Mouse (Mus musculus) stomach, embryonic 16.5 days (tissue): ENCODE measurements around the gene Adgre4. TPM values are rescaled to one million over a fixed set of nuclear protein-coding genes. Genes with fewer than 3 reads are reported as not detected.
A peak's percentile ranks its signal among the peaks of the same experiment; 100 is the strongest.

ENCODE experiments used
- ATAC-seq: fragments of 200-750 bp; cut with Nextera tagmentation; 2 replicates; pipeline ENCODE4 v1.8.0; 2017; ENCODE audit warnings: moderate number of reproducible peaks, moderate TSS enrichment; ENCODE audit not compliant: insufficient read depth, low FRiP score
- H3K27ac ChIP-seq: fragments of 300-500 bp; sonication (generic); 2 replicates; pipeline ENCODE4 v1.5.1; 2014; ENCODE audit warnings: low read length
- H3K27me3 ChIP-seq: fragments of 300-500 bp; sonication (generic); 2 replicates; pipeline ENCODE4 v1.6.1; 2014; ENCODE audit warnings: low read length, control low read depth, mixed read lengths; ENCODE audit not compliant: control insufficient read depth, insufficient read depth
- H3K36me3 ChIP-seq: fragments of 300-500 bp; sonication (generic); 2 replicates; pipeline ENCODE4 v1.6.1; 2014; ENCODE audit warnings: low read length; ENCODE audit not compliant: control insufficient read depth, insufficient read depth
- H3K4me1 ChIP-seq: fragments of 300-500 bp; sonication (generic); 2 replicates; pipeline ENCODE4 v1.6.1; 2014; ENCODE audit warnings: low read length, control low read depth, mixed read lengths; ENCODE audit not compliant: control insufficient read depth, insufficient read depth
- H3K4me2 ChIP-seq: fragments of 300-500 bp; sonication (generic); 2 replicates; pipeline ENCODE4 v1.6.1; 2014; ENCODE audit warnings: low read depth, low read length, mixed read lengths
- H3K4me3 ChIP-seq: fragments of 300-500 bp; sonication (generic); replicated peaks from 2 replicates; pipeline ENCODE4 v1.5.1; 2014; ENCODE audit warnings: mild to moderate bottlenecking, low read length
- H3K9ac ChIP-seq: fragments of 300-500 bp; sonication (generic); 2 replicates; pipeline ENCODE4 v1.6.1; 2014; ENCODE audit warnings: low read length
- H3K9me3 ChIP-seq: fragments of 300-500 bp; sonication (generic); replicated peaks from 2 replicates; pipeline ENCODE4 v1.6.1; 2016; ENCODE audit warnings: low read length, control low read depth; ENCODE audit not compliant: control insufficient read depth
- WGBS: fragments of 180-500 bp; shearing (Covaris S2); extraction: QIAGEN DNeasy Blood & Tissue Kit; methylation state at CpG from one replicate; pipeline ENCODE4 v1.1.7; 2014; 5-methylcytosine and 5-hydroxymethylcytosine counted together
- polyA plus RNA-seq: library from polyadenylated mRNA; unstranded; fragments of >200 nt; fragmentation: Nextera tagmentation; extraction: Ambion mirVana; gene quantifications from 2 replicates; pipeline ENCODE4 v1.2.1, GENCODE M21; 2015

Gene Adgre4
- 1.2 and 1.7 TPM in 2 replicates for polyA plus RNA-seq

GRCm38 (mm10) chr17:55749786-55750185, at the start of gene Adgre4:
TSS of gene Adgre4 (plus strand) at chr17:55749984.
- Histone ChIP-seq H3K27ac (no peak within 1 kb of the TSS), H3K9ac (no peak within 1 kb of the TSS), H3K27me3 (no peaks in the 10 kb centered on the region), H3K4me3 (no peak within 1 kb of the TSS), H3K4me2 (no peak within 1 kb of the TSS), H3K4me1 (no peaks in the 10 kb centered on the region), H3K36me3 (no peaks in the 10 kb centered on the region), H3K9me3 (no peaks in the 10 kb centered on the region)
- no peak for ATAC-seq
- WGBS, result 58% methylated on average over 2 of the region's 2 CpGs

DNA sequence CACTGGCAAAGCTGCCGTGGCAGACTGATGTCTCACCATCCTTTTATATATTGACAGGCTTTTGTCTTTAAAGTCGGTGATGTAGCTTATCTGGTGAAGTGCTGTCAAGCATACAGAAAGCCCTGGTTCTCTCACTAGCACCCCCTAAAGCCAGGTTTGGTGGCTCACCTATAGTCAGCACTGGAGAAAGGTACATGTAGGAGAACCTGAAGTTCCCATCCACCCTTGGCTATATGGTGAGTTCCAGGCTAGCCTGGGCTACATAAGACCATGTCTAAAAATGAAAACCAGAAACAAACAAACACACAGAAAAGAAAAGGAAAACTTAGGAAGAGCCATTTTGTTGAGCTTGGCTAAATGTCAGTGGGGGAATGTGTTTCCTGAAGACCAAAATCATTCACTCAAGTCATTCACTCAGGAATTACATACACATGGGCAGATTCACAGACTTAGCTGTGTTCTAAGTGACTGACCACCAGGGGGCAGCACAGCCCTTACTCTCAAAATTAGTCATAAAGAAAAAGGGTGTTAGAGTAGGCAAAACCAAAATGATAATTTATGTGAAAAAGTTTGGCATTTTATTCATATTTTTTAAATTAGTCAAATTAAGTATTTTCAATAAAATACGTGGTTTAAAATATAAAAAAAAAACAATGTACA, 47.5 kb upstream of the Adgre4 start:
- Histone ChIP-seq H3K4me2 (no peak overlapping the region), H3K36me3 (no peaks in the 10 kb centered on the region), H3K4me3 (no peak overlapping the region), H3K27ac (no peak overlapping the region), H3K27me3 (no peaks in the 10 kb centered on the region), H3K9me3 (no peaks in the 10 kb centered on the region), H3K9ac (no peak overlapping the region), H3K4me1 (no peaks in the 10 kb centered on the region)
- no peak for ATAC-seq
- 64% methylated on average over 3 of the region's 3 CpGs for WGBS

GRCm38 (mm10) chr17:55702865-55703264, 46.9 kb upstream of the Adgre4 start:
- no peak overlapping the region for H3K9ac ChIP-seq
- no peaks in the 10 kb centered on the region for H3K27me3 ChIP-seq
- no peak for ATAC-seq
- WGBS, result 62% methylated on average over 5 of the region's 5 CpGs
- no peak overlapping the region for H3K27ac ChIP-seq
- no peak overlapping the region for H3K4me2 ChIP-seq
- H3K4me3 ChIP-seq, result no peak overlapping the region
- no peaks in the 10 kb centered on the region for H3K36me3 ChIP-seq
- H3K4me1 ChIP-seq, result no peaks in the 10 kb centered on the region
- no peaks in the 10 kb centered on the region for H3K9me3 ChIP-seq

DNA sequence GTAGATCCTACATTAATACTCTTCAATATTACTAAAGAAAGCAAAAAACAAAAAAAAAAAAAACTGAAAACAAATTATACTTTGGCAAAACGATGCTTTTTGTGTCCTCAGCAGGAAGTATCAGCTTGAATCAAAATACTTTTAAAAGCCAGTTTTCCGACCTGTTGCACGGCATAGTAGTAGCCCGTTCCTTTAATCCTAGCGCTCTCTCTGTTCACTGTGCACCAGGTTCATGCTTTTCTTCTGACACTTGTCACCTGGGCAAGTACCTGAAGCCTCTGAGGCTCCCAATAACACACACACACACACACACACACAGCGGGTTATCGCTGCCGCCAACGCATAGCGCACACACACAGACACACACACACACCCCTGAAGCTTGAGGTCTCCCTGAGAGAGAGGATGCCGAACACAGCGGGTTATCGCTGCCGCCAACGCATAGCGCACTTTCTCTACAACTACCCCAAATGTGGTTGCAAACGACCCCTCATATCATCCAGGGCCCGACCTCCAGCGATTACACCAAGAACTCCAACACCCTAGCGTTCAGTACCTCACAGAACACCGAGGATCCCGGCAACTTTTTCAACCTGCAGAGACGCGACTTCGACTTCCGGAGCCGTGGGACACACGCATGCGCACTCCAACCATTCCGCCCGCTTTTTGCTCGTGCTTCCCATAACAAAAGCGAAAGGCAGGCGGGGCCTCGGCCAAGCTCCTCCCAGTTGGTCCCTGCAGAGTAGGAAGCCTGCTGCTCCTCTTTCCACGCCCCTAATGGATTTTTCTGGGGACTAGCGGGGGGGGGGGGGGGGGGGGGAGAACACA, 37.6 kb upstream of the Adgre4 start, which contains the start of gene Pot1b:
Gene Pot1b, minus strand, starts transcription at position 645 of the 828 bp plus-strand sequence.
- under 1% methylated on average over 37 of the region's 37 CpGs for WGBS
- peak within 1 kb of the TSS; percentile 74 for H3K4me2 ChIP-seq
- peak within 1 kb of the TSS; percentile 33; the same call in 1 of the 2 replicates for H3K27ac ChIP-seq
- no peaks in the 10 kb centered on the region for H3K9me3 ChIP-seq
- H3K4me3 ChIP-seq, result peak within 1 kb of the TSS; percentile 91
- no peaks in the 10 kb centered on the region for H3K27me3 ChIP-seq
- H3K36me3 ChIP-seq, result no peaks in the 10 kb centered on the region
- H3K9ac ChIP-seq, result peak within 1 kb of the TSS; percentile 75
- no peaks in the 10 kb centered on the region for H3K4me1 ChIP-seq
- ATAC-seq, result peak; percentile 98

- H3K27me3 ChIP-seq, result no peaks in the 10 kb centered on the region
- H3K36me3 ChIP-seq, result no peaks in the 10 kb centered on the region
- H3K4me2 ChIP-seq, result no peak overlapping the region
- H3K27ac ChIP-seq, result no peak overlapping the region
- H3K9me3 ChIP-seq, result no peaks in the 10 kb centered on the region
- WGBS, result 66% methylated on average over 1 of the region's 1 CpGs
- no peak overlapping the region for H3K9ac ChIP-seq
- no peak for ATAC-seq
- H3K4me1 ChIP-seq, result no peaks in the 10 kb centered on the region
- H3K4me3 ChIP-seq, result no peak overlapping the region
Observed at GRCm38 (mm10) chr17:55721270-55721669, 28.5 kb upstream of the Adgre4 start.

GRCm38 (mm10) chr17:55722250-55722649, 27.5 kb upstream of the Adgre4 start:
- Histone ChIP-seq H3K4me2 (no peak overlapping the region), H3K27me3 (no peaks in the 10 kb centered on the region), H3K9ac (no peak overlapping the region), H3K36me3 (no peaks in the 10 kb centered on the region), H3K4me3 (no peak overlapping the region), H3K4me1 (no peaks in the 10 kb centered on the region), H3K9me3 (no peaks in the 10 kb centered on the region), H3K27ac (no peak overlapping the region)
- ATAC-seq, result no peak
- WGBS, result 67% methylated on average over 2 of the region's 2 CpGs

- Histone ChIP-seq H3K4me3 (no peak overlapping the region), H3K27me3 (no peaks in the 10 kb centered on the region), H3K9ac (no peak overlapping the region), H3K36me3 (no peaks in the 10 kb centered on the region), H3K9me3 (no peaks in the 10 kb centered on the region), H3K4me2 (no peak overlapping the region), H3K4me1 (no peaks in the 10 kb centered on the region), H3K27ac (no peak overlapping the region)
- WGBS, result 63% methylated on average over 2 of the region's 2 CpGs
- ATAC-seq, result no peak
Observed at GRCm38 (mm10) chr17:55726193-55726592, 23.6 kb upstream of the Adgre4 start.

- H3K9me3 ChIP-seq, result no peaks in the 10 kb centered on the region
- whole genome bisulfite sequencing, result 63% methylated on average over 1 of the region's 1 CpGs
- H3K9ac ChIP-seq, result no peak overlapping the region
- no peak overlapping the region for H3K4me3 ChIP-seq
- ATAC-seq, result no peak
- no peaks in the 10 kb centered on the region for H3K36me3 ChIP-seq
- no peak overlapping the region for H3K4me2 ChIP-seq
- no peak overlapping the region for H3K27ac ChIP-seq
- H3K4me1 ChIP-seq, result no peaks in the 10 kb centered on the region
- no peaks in the 10 kb centered on the region for H3K27me3 ChIP-seq
Observed at GRCm38 (mm10) chr17:55736675-55737074, 13.1 kb upstream of the Adgre4 start.

GRCm38 (mm10) chr17:55751170-55751569, 1.4 kb downstream of the Adgre4 start:
- Histone ChIP-seq H3K4me3 (no peak overlapping the region), H3K4me1 (no peaks in the 10 kb centered on the region), H3K9me3 (no peaks in the 10 kb centered on the region), H3K27me3 (no peaks in the 10 kb centered on the region), H3K36me3 (no peaks in the 10 kb centered on the region), H3K4me2 (no peak overlapping the region), H3K27ac (no peak overlapping the region), H3K9ac (no peak overlapping the region)
- ATAC-seq, result no peak
- 71% methylated on average over 2 of the region's 2 CpGs for WGBS
